Mouse (Mus musculus): ENCODE measurements around the gene 3300002I08Rik.
"Not testable (repeated sequence)": the region's sequence is repeated elsewhere in the genome, so short reads cannot be mapped to it uniquely, and the experiment has no call there.

3300002I08Rik gene

GRCm38 (mm10) chr2:150362113-150362877 lies at the start of gene 3300002I08Rik:
TSS of gene 3300002I08Rik (minus strand) at chr2:150362765.
- DNase-seq, result peak; percentile 81

DNA sequence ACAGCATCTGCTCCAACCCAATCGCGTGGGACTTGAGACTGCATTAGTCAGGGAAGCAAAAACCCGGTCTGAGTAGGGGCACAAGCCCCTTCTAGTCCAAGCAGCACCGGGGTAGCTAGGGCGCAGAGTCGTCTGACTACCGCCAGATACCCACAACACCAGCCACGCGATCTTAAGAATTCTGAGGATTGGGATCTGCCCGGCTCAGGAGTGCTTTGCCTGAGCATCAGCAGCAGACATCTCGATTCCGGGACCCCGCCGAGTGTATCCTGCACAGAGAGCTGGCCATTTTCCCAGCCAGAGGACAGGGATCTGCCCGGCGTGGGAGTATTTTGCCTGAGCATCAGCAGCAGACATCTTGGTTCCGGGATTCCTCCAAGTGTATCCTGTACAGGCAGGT lies 49.6 kb upstream of the 3300002I08Rik start:
- not testable (repeated sequence) for DNase-seq

GRCm38 (mm10) chr2:150390198-150390597 lies 27.6 kb upstream of the 3300002I08Rik start:
- no peak for DNase-seq

- not testable (repeated sequence) for DNase-seq
Observed at GRCm38 (mm10) chr2:150385553-150386106, 23.1 kb upstream of the 3300002I08Rik start.

DNA sequence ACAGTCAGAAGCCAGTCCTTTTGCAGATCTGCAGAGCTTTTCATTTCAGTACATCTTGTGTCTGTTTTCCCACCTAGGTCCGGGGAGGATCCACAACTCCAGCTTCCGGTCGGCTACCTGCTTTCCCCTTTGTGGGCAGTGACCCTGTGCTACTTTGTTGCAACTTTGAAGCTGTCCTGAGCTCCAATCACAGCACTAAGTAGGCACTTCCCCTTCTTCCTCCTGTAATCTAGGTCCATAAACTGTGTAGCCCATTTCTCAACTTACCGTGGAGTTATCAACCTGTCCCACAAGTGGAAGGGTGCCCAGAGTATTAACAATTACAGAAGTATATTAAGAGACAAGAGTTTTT lies 289 bp upstream of the 3300002I08Rik start:
- no peak for DNase-seq

- DNase-seq, result not testable (repeated sequence)
Observed at GRCm38 (mm10) chr2:150357136-150357535, 5.4 kb downstream of the 3300002I08Rik start.

DNA sequence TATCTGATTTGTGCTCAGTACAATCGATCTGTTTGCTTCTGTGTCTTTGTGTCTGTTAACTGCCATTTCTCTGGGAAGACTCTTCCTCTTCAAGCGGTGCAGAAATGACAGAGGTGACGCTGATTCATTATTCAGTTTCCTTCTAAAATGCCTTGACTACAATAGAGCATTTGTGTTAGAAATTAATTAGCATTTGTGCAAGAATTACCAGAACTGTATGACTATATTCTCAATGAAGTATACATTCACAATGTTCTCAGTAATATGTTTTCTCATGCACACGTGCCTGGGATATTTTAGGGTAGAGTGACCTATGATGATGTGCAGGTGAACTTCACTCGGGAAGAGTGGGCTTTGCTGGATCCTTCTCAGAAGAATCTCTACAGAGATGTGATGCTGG lies 39.2 kb downstream of the 3300002I08Rik start, which contains the start of gene Gm10130:
TSS of gene Gm10130 (plus strand) at position 301 of the 400 bp plus-strand sequence.
- no peak for DNase-seq

- DNase-seq, result no peak
Observed at GRCm38 (mm10) chr2:150318973-150319372, 43.6 kb downstream of the 3300002I08Rik start.

GRCm38 (mm10) chr2:150316140-150316539 lies 46.4 kb downstream of the 3300002I08Rik start:
- no peak for DNase-seq

GRCm38 (mm10) chr2:150310952-150311884 lies 51.3 kb downstream of the 3300002I08Rik start:
- DNase-seq, result peak; percentile 86

GRCm38 (mm10) chr2:150307183-150307773 lies 55.3 kb downstream of the 3300002I08Rik start:
- DNase-seq, result peak; percentile 26

DNA sequence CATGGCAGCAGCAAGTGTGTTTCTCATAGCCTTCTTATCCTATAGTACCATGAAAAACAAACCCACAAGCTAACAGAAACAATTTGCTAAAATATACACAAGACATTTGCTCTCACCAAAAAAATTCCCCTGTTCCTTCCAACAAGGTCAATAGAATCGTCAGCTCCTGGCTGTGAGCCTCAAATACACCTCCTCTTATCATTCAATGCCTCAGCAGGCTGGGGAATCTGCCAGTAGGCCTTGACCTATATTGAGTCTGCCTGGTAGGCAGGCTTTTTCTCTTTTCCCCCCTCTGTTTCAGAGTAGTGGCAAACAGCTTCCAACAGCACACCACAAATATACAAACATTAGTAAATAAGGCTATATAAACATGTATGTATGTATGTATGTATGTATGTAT lies 63.5 kb downstream of the 3300002I08Rik start:
- DNase-seq, result no peak

- no peak for DNase-seq
Observed at GRCm38 (mm10) chr2:150293669-150294068, 68.9 kb downstream of the 3300002I08Rik start.

Measured in thymus, postnatal 14 days (tissue).